Mouse (Mus musculus) MEL (cell line): ENCODE measurements around the gene Pou6f1. TPM values are rescaled to one million over a fixed set of nuclear protein-coding genes. Genes with fewer than 3 reads are reported as not detected.

Source experiments
- DNase-seq: peaks from one replicate; pipeline ENCODE4 v3.0.0; 2011; ENCODE audit warnings: low read depth, low spot score
- H3K27ac ChIP-seq: 2 replicates; pipeline ENCODE4 v1.5.1; 2012; ENCODE audit warnings: low read depth, mild to moderate bottlenecking, control low read depth, low read length, moderate library complexity; ENCODE audit not compliant: control insufficient read depth
- H3K27me3 ChIP-seq, 2 experiments: fragments of 150-350 bp in 1 of 2; sonication (generic) in 1 of 2; 2 replicates each; pipeline ENCODE4 v1.6.1; 2012; ENCODE audit warnings: low read length in 2 of 2, mild to moderate bottlenecking in 2 of 2, improper control_type of control experiment in 1 of 2, moderate library complexity in 1 of 2; ENCODE audit not compliant: insufficient read depth in 2 of 2, control insufficient read depth in 1 of 2
- H3K36me3 ChIP-seq, 2 experiments: 2 replicates each; pipeline ENCODE4 v1.6.1; 2012 to 2014; ENCODE audit warnings: low read length in 2 of 2, improper control_type of control experiment in 1 of 2, inconsistent platforms in 1 of 2, mild to moderate bottlenecking in 1 of 2; ENCODE audit not compliant: insufficient read depth in 2 of 2, control insufficient read depth in 1 of 2
- H3K4me1 ChIP-seq, 2 experiments: fragments of 150-350 bp in 1 of 2; sonication (generic) in 1 of 2; 2 replicates each; pipeline ENCODE4 v1.6.1; 2012; ENCODE audit warnings: low read length in 2 of 2, improper control_type of control experiment in 1 of 2, mild to moderate bottlenecking in 1 of 2; ENCODE audit not compliant: insufficient read depth in 2 of 2, control insufficient read depth in 1 of 2
- H3K4me3 ChIP-seq, 2 experiments: fragments of 150-350 bp in 1 of 2; sonication (generic) in 1 of 2; 2 replicates each; pipeline ENCODE4 v1.5.1; 2012; ENCODE audit warnings: low read depth in 2 of 2, low read length in 2 of 2, mild to moderate bottlenecking in 2 of 2, moderate library complexity in 2 of 2, control low read depth in 1 of 2, improper control_type of control experiment in 1 of 2; ENCODE audit not compliant: control insufficient read depth in 1 of 2, insufficient read depth in 1 of 2
- H3K79me2 ChIP-seq: 2 replicates; pipeline ENCODE4 v1.6.1; 2012; ENCODE audit warnings: mild to moderate bottlenecking, low read length, moderate library complexity; ENCODE audit not compliant: control insufficient read depth, poor library complexity, insufficient read depth
- H3K9ac ChIP-seq: 2 replicates; pipeline ENCODE4 v1.6.1; 2012; ENCODE audit warnings: low read depth, mild to moderate bottlenecking, control low read depth, low read length, moderate library complexity; ENCODE audit not compliant: control insufficient read depth, poor library complexity, severe bottlenecking
- H3K9me3 ChIP-seq: fragments of 150-350 bp; sonication (generic); replicated peaks from 2 replicates; pipeline ENCODE4 v1.6.1; 2012; ENCODE audit warnings: mild to moderate bottlenecking, low read length, improper control_type of control experiment, moderate library complexity; ENCODE audit not compliant: insufficient read depth
- CHD2 ChIP-seq: IDR thresholded peaks from 2 replicates; pipeline ENCODE4 v1.6.1; 2011; ENCODE audit warnings: low read length, improper control_type of control experiment
- ELF1 ChIP-seq: IDR thresholded peaks from 2 replicates; pipeline ENCODE4 v1.6.1; 2014; ENCODE audit warnings: low read depth, mild to moderate bottlenecking, inconsistent platforms, low read length, improper control_type of control experiment, moderate library complexity
- EP300 ChIP-seq, 2 experiments: IDR thresholded peaks; 2 replicates each; pipeline ENCODE4 v1.6.1; 2011; ENCODE audit warnings: improper control_type of control experiment in 2 of 2, low read length in 2 of 2, low read depth in 1 of 2, mild to moderate bottlenecking in 1 of 2
- GATA1 ChIP-seq: IDR thresholded peaks from 2 replicates; pipeline ENCODE4 v1.6.1; 2011; ENCODE audit warnings: low read depth, low read length, improper control_type of control experiment
- MXI1 ChIP-seq: IDR thresholded peaks from 2 replicates; pipeline ENCODE4 v1.6.1; 2011; ENCODE audit warnings: mild to moderate bottlenecking, low read depth, low read length, improper control_type of control experiment
- MYB ChIP-seq: IDR thresholded peaks from 2 replicates; pipeline ENCODE4 v1.6.1; 2011; ENCODE audit warnings: mild to moderate bottlenecking, low read depth, low read length, improper control_type of control experiment
- NRF1 ChIP-seq: IDR thresholded peaks from 2 replicates; pipeline ENCODE4 v1.6.1; 2014; ENCODE audit warnings: low read depth, mild to moderate bottlenecking, inconsistent platforms, low read length, improper control_type of control experiment, moderate library complexity; ENCODE audit not compliant: poor library complexity, insufficient read depth, severe bottlenecking
- POLR2A ChIP-seq, 2 experiments: IDR thresholded peaks; 2 replicates each; pipeline ENCODE4 v1.6.1; 2011 to 2012; ENCODE audit warnings: low read length in 2 of 2, mild to moderate bottlenecking in 2 of 2, control low read depth in 1 of 2, improper control_type of control experiment in 1 of 2, low read depth in 1 of 2, moderate library complexity in 1 of 2; ENCODE audit not compliant: control insufficient read depth in 1 of 2, insufficient read depth in 1 of 2, poor library complexity in 1 of 2
- TAL1 ChIP-seq: IDR thresholded peaks from 2 replicates; pipeline ENCODE4 v1.6.1; 2012; ENCODE audit warnings: mild to moderate bottlenecking, inconsistent platforms, low read length, moderate library complexity, mixed read lengths
- TBP ChIP-seq: IDR thresholded peaks from 2 replicates; pipeline ENCODE4 v1.8.0; 2011; ENCODE audit warnings: low read depth, low read length, improper control_type of control experiment
- UBTF ChIP-seq: IDR thresholded peaks from 2 replicates; pipeline ENCODE4 v1.6.1; 2012; ENCODE audit warnings: low read depth, mild to moderate bottlenecking, inconsistent platforms, low read length, improper control_type of control experiment, moderate library complexity, borderline replicate concordance; ENCODE audit not compliant: insufficient read depth
- ZMIZ1 ChIP-seq: IDR thresholded peaks from 2 replicates; pipeline ENCODE4 v1.6.1; 2012; ENCODE audit warnings: low read depth, mild to moderate bottlenecking, inconsistent platforms, low read length, improper control_type of control experiment, moderate library complexity
- polyA plus RNA-seq, 2 experiments: library from polyadenylated mRNA; stranded (reverse) in 1 of 2; unstranded in 1 of 2; fragments of >175 nt in 1 of 2; fragments of >200 nt in 1 of 2; gene quantifications; 2 replicates each; pipeline versions ENCODE4 v1.2.1 to v1.2.4; 2012; ENCODE audit warnings: low replicate concordance in 2 of 2, low read depth in 1 of 2; ENCODE audit not compliant: insufficient read length in 2 of 2, insufficient read depth in 1 of 2, missing spikeins in 1 of 2
- total RNA-seq: library from RNA; depleted of rRNA; stranded (reverse); fragments of 300-350 nt; gene quantifications from 2 replicates; pipeline ENCODE4 v1.2.3, GENCODE M21; 2012

The Pou6f1 gene
- total and polyA plus RNA-seq, 3 experiments = 0.46 to 2.5 TPM; not detected in 1

- TF ChIP-seq ELF1 (no peak), UBTF (no peak), TAL1 (no peak), MXI1 (no peak), GATA1 (no peak), CHD2 (no peak), POLR2A (IDR thresholded peaks at IDR 0.05; ENCODE audit: control insufficient read depth in 1 of 2, insufficient read depth in 1 of 2, low read depth in 1 of 2, low read length in 2 of 2, poor library complexity in 1 of 2) (no peak)
- H3K4me3 ChIP-seq = no peak overlapping the region
- no peaks in the 10 kb centered on the region for H3K9me3 ChIP-seq
- H3K4me1 ChIP-seq = peaks cover 3 to 4% of the 10 kb centered on the region in 2 experiments; a peak in 1 of 4 replicates
- H3K27ac ChIP-seq = no peak overlapping the region
- no peak overlapping the region for H3K9ac ChIP-seq
- peaks cover 0 to under 1% of the 10 kb centered on the region in 2 experiments; a peak in 2 of 4 replicates for H3K27me3 ChIP-seq
- H3K36me3 ChIP-seq = no peaks in the 10 kb centered on the region; a peak in 1 of 4 replicates
- H3K79me2 ChIP-seq = no peaks in the 10 kb centered on the region
- no peak for DNase-seq
Observed at GRCm38 (mm10) chr15:100574378-100574777, 25.4 kb downstream of the Pou6f1 start.

DNA sequence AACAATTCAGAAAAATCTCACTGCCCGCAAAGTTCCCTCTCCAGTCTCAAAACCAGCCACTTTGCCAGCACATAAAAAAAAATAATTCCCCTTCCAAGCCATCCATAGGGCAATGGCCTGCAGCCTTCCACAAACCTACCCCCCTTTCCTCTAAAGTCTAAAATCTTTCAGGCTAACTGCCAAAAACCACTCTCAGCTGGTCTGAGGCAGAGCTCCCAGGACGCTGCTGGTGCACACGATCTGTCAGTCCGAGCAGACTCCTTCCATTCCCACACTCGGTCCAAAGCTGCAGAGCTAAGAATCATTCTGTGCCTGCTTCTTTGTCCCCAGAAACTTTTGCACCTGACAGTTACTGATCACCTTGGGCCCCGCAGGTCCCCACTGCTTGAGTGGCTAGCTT, 25.8 kb downstream of the Pou6f1 start:
- Histone ChIP-seq H3K27ac (no peak overlapping the region), H3K27me3 (peaks cover 2 to 3% of the 10 kb centered on the region in 2 experiments; a peak in 2 of 4 replicates), H3K9ac (no peak overlapping the region), H3K36me3 (no peaks in the 10 kb centered on the region; a peak in 1 of 4 replicates), H3K79me2 (no peaks in the 10 kb centered on the region), H3K9me3 (no peaks in the 10 kb centered on the region), H3K4me1 (peaks cover 3 to 4% of the 10 kb centered on the region in 2 experiments; a peak in 1 of 4 replicates), H3K4me3 (no peak overlapping the region)
- no peak for DNase-seq
- TF ChIP-seq TBP (no peak), GATA1 (peak; percentile 56; the same call in 1 of the 2 replicates)

DNA sequence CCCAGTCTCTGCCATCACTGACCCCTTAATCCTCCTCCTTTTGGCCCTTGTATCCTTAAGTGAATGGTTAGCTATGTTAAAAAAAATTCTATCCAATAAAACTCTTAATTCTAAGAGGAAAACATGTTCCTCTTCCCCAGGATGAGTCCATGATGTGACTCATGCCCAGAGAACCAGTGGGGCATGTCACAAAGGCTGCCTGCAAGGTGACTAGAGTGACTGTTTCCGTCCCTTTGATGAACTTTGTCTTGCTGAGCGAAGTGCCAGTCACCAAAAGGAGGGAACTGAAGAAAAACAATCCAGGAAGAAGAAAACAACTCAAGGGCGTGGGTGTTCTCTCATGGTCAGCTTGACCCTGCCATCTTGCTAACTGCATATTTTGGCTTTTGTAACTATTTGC, 30.5 kb downstream of the Pou6f1 start:
- Histone ChIP-seq H3K9ac (no peak overlapping the region), H3K4me3 (no peak overlapping the region), H3K4me1 (no peaks in the 10 kb centered on the region), H3K36me3 (no peaks in the 10 kb centered on the region), H3K79me2 (no peaks in the 10 kb centered on the region), H3K9me3 (no peaks in the 10 kb centered on the region), H3K27me3 (peaks cover 8 to 9% of the 10 kb centered on the region in 2 experiments), H3K27ac (no peak overlapping the region)
- TF ChIP-seq ELF1 = no peak
- TF ChIP-seq NRF1 = no peak
- TF ChIP-seq ZMIZ1 = no peak
- TF ChIP-seq EP300 (IDR thresholded peaks at IDR 0.05; ENCODE audit: low read depth in 1 of 2, low read length in 2 of 2) = no peak
- TF ChIP-seq MXI1 = no peak
- TF ChIP-seq MYB = no peak
- no peak for DNase-seq
